Mouse (Mus musculus): ENCODE results near the gene Cfap100. TPM values are rescaled to one million over a fixed set of nuclear protein-coding genes. Genes with fewer than 3 reads are reported as not detected.

Cfap100 gene
- polyA plus RNA-seq, 1 experiment from 2014 or later: 0.18 TPM

DNA sequence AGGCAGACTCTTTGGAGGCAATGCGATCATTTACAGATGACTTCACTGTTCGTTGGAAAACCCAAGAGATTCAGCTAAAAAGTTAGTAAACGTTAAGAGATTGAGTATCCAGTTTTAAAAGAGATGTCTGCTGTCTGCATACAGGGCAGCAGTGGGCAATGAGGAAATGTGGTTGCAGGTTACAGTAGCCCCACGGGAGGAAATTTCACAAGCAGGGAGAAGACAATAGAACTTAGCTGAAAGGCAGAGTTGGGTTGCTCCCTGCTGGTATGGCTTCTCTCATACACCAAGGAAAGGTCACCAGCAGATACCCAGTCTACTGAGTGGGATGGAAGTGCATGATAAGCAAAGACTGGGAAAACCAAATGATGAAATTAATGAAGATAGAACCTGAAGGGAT, 38.0 kb downstream of the Cfap100 start:
- H3K4me2 ChIP-seq: no peak overlapping the region
- H3K27ac ChIP-seq (ENCODE audit: low read depth, low read length): no peak overlapping the region
- no peaks in the 10 kb centered on the region for H3K9me3 ChIP-seq (ENCODE audit: control insufficient read depth, low read length)
- H3K4me3 ChIP-seq (ENCODE audit: low read depth, low read length): no peak overlapping the region
- 76% methylated on average over 4 of the region's 4 CpGs for WGBS
- peaks cover 9% of the 10 kb centered on the region; the same call in 1 of the 2 replicates for H3K36me3 ChIP-seq (ENCODE audit: control insufficient read depth, insufficient read depth, low read length)
- ATAC-seq (replicated peaks; ENCODE audit: low FRiP score) (no peak), DNase-seq (ENCODE audit: low spot score) (no peak)
- H3K4me1 ChIP-seq (replicated peaks; ENCODE audit: control insufficient read depth, insufficient read depth, low read length): no peaks in the 10 kb centered on the region
- no peak overlapping the region for H3K9ac ChIP-seq (ENCODE audit: low read depth, low read length)
- H3K27me3 ChIP-seq (replicated peaks; ENCODE audit: control insufficient read depth, insufficient read depth, low read length): no peaks in the 10 kb centered on the region

DNA sequence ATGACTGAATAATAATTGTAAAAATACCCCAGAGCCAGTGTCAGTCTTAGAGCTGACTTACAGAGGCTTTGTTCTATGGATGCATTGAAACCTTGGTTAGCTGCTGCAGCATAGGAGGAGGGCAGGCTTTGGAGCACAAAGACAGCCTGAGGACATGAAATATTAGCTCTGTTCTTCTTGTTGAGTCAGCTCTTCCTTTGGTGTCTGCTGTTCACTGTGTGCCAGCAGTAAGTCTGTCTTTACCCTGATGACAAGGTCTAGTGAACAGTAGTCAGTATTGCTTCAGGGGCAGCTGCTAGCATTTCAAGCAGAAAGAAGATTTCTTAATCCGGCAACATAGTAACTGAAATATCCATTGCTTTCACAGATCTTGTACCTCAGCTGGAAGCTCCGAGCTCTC, 47.1 kb downstream of the Cfap100 start:
- Histone ChIP-seq H3K4me2 (no peak overlapping the region), H3K9ac (ENCODE audit: low read depth, low read length) (no peak overlapping the region), H3K27ac (ENCODE audit: low read depth, low read length) (no peak overlapping the region), H3K4me3 (ENCODE audit: low read depth, low read length) (no peak overlapping the region), H3K27me3 (replicated peaks; ENCODE audit: control insufficient read depth, insufficient read depth, low read length) (no peaks in the 10 kb centered on the region), H3K4me1 (replicated peaks; ENCODE audit: control insufficient read depth, insufficient read depth, low read length) (no peaks in the 10 kb centered on the region), H3K36me3 (ENCODE audit: control insufficient read depth, insufficient read depth, low read length) (peaks cover 39% of the 10 kb centered on the region), H3K9me3 (ENCODE audit: control insufficient read depth, low read length) (no peaks in the 10 kb centered on the region)
- WGBS: 82% methylated on average over 2 of the region's 2 CpGs
- ATAC-seq (replicated peaks; ENCODE audit: low FRiP score): no peak
- no peak for DNase-seq (ENCODE audit: low spot score)

DNA sequence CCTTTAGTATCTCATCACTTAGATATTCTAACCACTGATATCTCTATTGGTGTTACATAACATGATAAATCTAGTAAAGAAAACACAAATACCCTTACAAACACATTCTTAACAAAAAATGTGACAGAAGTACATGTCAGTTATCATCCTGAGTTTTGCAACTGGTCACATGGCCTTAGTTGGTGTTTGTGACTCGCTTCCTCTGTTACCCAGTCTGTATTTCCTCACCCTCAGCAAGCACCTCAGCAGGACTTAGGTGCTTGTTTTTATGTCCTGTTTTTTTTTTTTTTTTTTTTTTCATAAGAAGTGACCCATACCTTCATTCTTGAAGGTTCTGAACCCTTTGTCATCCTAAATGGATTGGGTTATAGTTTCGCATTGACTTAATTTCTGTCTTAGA, 50.9 kb downstream of the Cfap100 start:
- ATAC-seq (replicated peaks; ENCODE audit: low FRiP score): no peak
- Histone ChIP-seq H3K9me3 (ENCODE audit: control insufficient read depth, low read length) (no peaks in the 10 kb centered on the region), H3K4me3 (ENCODE audit: low read depth, low read length) (no peak overlapping the region), H3K36me3 (ENCODE audit: control insufficient read depth, insufficient read depth, low read length) (peaks cover 43% of the 10 kb centered on the region), H3K4me1 (replicated peaks; ENCODE audit: control insufficient read depth, insufficient read depth, low read length) (peaks cover 20% of the 10 kb centered on the region), H3K4me2 (no peak overlapping the region), H3K27me3 (replicated peaks; ENCODE audit: control insufficient read depth, insufficient read depth, low read length) (no peaks in the 10 kb centered on the region), H3K27ac (ENCODE audit: low read depth, low read length) (no peak overlapping the region), H3K9ac (ENCODE audit: low read depth, low read length) (no peak overlapping the region)
- 91% methylated on average over 2 of the region's 2 CpGs for WGBS
- no peak for DNase-seq (ENCODE audit: low spot score)

DNA sequence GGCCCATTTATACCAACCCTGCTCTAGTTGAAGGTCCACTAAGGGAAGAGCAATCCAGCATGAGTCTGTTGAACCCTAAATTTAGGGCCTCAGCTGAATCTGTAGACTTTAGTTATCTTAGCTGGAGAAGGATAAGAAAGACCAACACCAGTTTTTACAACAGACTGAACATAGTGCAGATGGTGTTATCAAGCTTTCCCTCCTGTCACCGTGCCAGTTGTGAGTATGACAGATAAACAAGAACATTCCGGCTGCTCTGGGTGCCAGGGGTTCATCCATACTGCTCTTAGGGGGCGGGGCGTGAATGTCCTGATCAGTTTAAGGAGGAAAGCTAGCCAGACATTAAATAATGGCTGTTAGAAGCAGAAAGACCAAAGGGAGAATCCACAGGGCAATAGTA, 54.0 kb downstream of the Cfap100 start:
- no peak overlapping the region for H3K4me3 ChIP-seq (ENCODE audit: low read depth, low read length)
- no peaks in the 10 kb centered on the region for H3K27me3 ChIP-seq (replicated peaks; ENCODE audit: control insufficient read depth, insufficient read depth, low read length)
- ATAC-seq (replicated peaks; ENCODE audit: low FRiP score) (peak; percentile 95), DNase-seq (ENCODE audit: low spot score) (peak; percentile 40)
- peaks cover 33% of the 10 kb centered on the region for H3K36me3 ChIP-seq (ENCODE audit: control insufficient read depth, insufficient read depth, low read length)
- H3K4me1 ChIP-seq (replicated peaks; ENCODE audit: control insufficient read depth, insufficient read depth, low read length): peaks cover 29% of the 10 kb centered on the region
- no peak overlapping the region for H3K9ac ChIP-seq (ENCODE audit: low read depth, low read length)
- H3K27ac ChIP-seq (ENCODE audit: low read depth, low read length): peak overlapping the region; percentile 53; the same call in 1 of the 2 replicates
- H3K9me3 ChIP-seq (ENCODE audit: control insufficient read depth, low read length): no peaks in the 10 kb centered on the region
- 47% methylated on average over 4 of the region's 4 CpGs for WGBS
- H3K4me2 ChIP-seq: peak overlapping the region; percentile 3

DNA sequence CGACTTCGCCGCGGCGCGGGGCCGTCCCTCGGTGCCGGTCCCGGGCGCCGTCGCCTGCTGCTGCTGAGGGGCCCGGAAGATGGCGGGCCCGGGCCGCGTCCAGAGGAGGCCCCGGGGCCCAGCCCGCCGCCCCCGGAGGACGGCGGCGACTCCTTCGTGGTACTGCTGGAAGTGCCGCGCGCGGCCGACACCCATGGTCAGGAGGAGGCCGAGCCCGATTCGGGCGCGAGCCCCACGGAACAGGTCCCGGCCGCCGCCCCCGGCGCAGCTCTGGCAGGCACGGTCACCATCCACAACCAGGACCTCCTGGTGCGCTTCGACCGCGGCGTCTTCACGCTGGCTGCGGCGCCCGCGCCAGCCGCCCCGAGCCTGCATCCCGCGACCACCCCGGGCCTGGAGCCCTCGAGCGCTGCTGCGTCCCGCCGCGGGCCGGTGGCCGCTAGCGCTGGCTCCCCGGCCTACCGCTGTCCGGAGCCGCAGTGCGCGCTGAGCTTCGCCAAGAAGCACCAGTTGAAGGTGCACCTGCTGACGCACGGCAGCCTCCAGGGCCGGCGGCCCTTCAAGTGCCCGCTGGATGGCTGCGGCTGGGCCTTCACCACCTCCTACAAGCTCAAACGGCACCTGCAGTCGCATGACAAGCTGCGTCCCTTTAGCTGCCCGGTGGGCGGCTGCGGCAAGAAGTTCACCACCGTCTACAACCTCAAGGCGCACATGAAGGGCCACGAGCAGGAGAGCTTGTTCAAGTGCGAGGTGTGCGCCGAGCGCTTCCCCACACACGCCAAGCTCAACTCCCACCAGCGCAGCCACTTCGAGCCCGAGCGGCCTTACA, 58.7 kb downstream of the Cfap100 start:
- peaks cover 25% of the 10 kb centered on the region for H3K4me1 ChIP-seq (replicated peaks; ENCODE audit: control insufficient read depth, insufficient read depth, low read length)
- H3K27ac ChIP-seq (ENCODE audit: low read depth, low read length): 0 out of 2 replicates have a peak overlapping the region, but pooled peaks have one; percentile 45

DNA sequence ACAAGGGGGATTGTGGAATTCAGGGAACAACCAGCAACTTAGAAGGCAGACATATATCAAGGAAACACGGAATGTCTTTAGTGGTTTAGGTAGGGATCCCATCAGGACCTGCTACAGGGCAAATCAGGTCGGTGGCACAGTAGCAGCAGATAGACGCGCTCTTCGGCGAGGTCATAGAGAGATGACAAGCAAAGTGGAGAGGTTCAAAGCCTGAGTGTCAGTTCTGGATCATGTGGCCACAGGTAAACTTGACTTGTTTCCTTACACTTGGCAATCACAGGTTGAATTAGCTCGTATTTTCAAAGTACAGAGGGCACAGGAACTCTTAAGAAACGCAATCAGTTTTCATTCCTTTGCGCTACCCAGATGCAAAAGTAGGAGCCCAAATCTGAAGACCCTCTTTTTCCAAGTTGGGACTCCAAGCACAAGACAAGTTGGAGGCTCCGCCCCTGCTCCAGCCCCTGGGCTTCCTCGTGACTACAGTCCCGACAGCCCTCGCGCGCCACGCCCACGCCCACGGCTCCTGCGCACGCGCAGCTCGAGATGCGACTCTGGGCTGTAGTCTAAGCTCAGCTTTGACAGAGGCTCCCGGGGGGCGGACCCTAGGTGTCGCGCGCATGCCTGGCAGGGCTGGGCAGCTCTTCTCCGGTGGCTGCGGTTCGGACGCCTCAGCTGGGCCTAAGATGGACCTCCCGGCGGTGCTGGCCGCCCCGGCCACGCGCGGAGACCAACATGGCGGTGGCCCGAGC, 59.4 kb downstream of the Cfap100 start, which contains the start of gene Zxdc:
TSS of gene Zxdc (plus strand) at position 517 of the 749 bp plus-strand sequence.
- Histone ChIP-seq H3K9ac (ENCODE audit: low read depth, low read length) (peak within 1 kb of the TSS; percentile 76), H3K4me2 (peak within 1 kb of the TSS; percentile 98), H3K4me1 (replicated peaks; ENCODE audit: control insufficient read depth, insufficient read depth, low read length) (peaks cover 19% of the 10 kb centered on the region), H3K36me3 (ENCODE audit: control insufficient read depth, insufficient read depth, low read length) (peaks cover 12% of the 10 kb centered on the region), H3K27me3 (replicated peaks; ENCODE audit: control insufficient read depth, insufficient read depth, low read length) (no peaks in the 10 kb centered on the region), H3K27ac (ENCODE audit: low read depth, low read length) (0 out of 2 replicates have a peak within 1 kb of the TSS, but pooled peaks have one; percentile 45), H3K4me3 (ENCODE audit: low read depth, low read length) (peak within 1 kb of the TSS; percentile 95), H3K9me3 (ENCODE audit: control insufficient read depth, low read length) (no peaks in the 10 kb centered on the region)
- peak; percentile 96 for DNase-seq (ENCODE audit: low spot score)
- ATAC-seq (replicated peaks; ENCODE audit: low FRiP score): peak; percentile 97
- WGBS: 7% methylated on average over 39 of the region's 41 CpGs

More for the DNA sequence above, 58.7 kb downstream of the Cfap100 start:
- peak; percentile 60 for DNase-seq (ENCODE audit: low spot score)
- Histone ChIP-seq H3K27me3 (replicated peaks; ENCODE audit: control insufficient read depth, insufficient read depth, low read length) (no peaks in the 10 kb centered on the region), H3K36me3 (ENCODE audit: control insufficient read depth, insufficient read depth, low read length) (peaks cover 13% of the 10 kb centered on the region), H3K9me3 (ENCODE audit: control insufficient read depth, low read length) (no peaks in the 10 kb centered on the region), H3K9ac (ENCODE audit: low read depth, low read length) (peak overlapping the region; percentile 76), H3K4me3 (ENCODE audit: low read depth, low read length) (peak overlapping the region; percentile 95), H3K4me2 (peak overlapping the region; percentile 98)
- under 1% methylated on average over 98 of the region's 98 CpGs for WGBS
- peak; percentile 67 for ATAC-seq (replicated peaks; ENCODE audit: low FRiP score)

DNA sequence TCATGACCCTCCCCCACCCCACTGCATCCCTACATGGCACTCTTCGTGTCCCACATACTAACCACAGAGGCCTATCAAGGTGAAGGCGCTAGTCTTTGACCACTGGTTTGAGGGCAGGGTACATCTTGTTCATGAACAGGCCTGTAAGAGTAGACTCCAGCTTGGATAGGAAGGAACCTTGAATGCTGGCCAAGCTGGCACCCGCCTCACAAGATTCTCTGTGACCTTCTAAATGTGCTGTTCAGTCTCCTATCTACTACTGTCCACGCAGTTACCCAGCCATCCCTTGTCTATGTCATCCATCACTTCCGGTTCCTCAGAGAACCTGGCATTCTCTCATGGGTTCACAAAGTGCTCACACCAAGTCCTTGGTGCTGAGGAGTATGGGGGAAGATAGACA, 65.3 kb downstream of the Cfap100 start:
- H3K4me3 ChIP-seq (ENCODE audit: low read depth, low read length): no peak overlapping the region
- no peak for DNase-seq (ENCODE audit: low spot score)
- peaks cover 4% of the 10 kb centered on the region for H3K4me1 ChIP-seq (replicated peaks; ENCODE audit: control insufficient read depth, insufficient read depth, low read length)
- no peak overlapping the region for H3K27ac ChIP-seq (ENCODE audit: low read depth, low read length)
- H3K9me3 ChIP-seq (ENCODE audit: control insufficient read depth, low read length): no peaks in the 10 kb centered on the region
- 75% methylated on average over 5 of the region's 5 CpGs for WGBS
- H3K27me3 ChIP-seq (replicated peaks; ENCODE audit: control insufficient read depth, insufficient read depth, low read length): no peaks in the 10 kb centered on the region
- H3K4me2 ChIP-seq: no peak overlapping the region
- no peaks in the 10 kb centered on the region for H3K36me3 ChIP-seq (ENCODE audit: control insufficient read depth, insufficient read depth, low read length)
- H3K9ac ChIP-seq (ENCODE audit: low read depth, low read length): no peak overlapping the region
- no peak for ATAC-seq (replicated peaks; ENCODE audit: low FRiP score)

DNA sequence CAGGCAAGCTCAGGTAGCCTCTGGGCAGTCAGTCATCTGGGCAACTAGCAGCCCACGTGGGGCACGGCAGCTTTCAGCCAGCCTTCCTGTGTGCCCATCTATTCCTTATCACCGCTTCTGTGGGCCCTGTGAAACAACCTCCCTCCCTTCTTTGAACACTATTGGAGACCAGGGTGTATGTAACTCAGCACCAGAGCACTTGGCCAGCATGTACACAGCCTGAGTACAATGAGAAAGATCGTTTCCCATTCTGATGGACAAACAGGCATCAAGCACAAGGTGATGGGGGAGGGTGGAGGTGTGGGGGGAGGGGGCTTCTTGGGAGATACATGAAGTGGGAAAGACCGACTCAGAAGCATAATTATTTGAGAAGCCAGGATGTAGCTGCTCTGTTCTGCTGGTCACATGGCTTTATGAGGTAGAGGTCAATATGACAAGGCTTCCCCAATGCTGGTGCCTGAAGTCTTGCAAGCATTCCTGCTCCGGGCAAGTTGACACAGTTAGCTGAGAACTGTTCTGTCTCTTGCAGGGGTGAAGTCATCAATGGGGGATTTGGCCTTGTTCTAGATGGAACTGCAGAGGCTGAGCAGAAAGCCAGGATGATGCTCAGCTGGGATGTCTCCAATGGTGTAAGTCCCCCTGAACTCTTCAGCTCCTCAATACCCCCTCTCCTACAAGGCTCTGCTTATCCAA, 67.5 kb downstream of the Cfap100 start:
- 73% methylated on average over 6 of the region's 6 CpGs for WGBS
- H3K36me3 ChIP-seq (ENCODE audit: control insufficient read depth, insufficient read depth, low read length): no peaks in the 10 kb centered on the region
- H3K4me1 ChIP-seq (replicated peaks; ENCODE audit: control insufficient read depth, insufficient read depth, low read length): peaks cover 4% of the 10 kb centered on the region
- ATAC-seq (replicated peaks; ENCODE audit: low FRiP score): no peak
- H3K9ac ChIP-seq (ENCODE audit: low read depth, low read length): no peak overlapping the region
- H3K27me3 ChIP-seq (replicated peaks; ENCODE audit: control insufficient read depth, insufficient read depth, low read length): no peaks in the 10 kb centered on the region
- no peak overlapping the region for H3K4me2 ChIP-seq
- H3K27ac ChIP-seq (ENCODE audit: low read depth, low read length): no peak overlapping the region
- no peak overlapping the region for H3K4me3 ChIP-seq (ENCODE audit: low read depth, low read length)
- H3K9me3 ChIP-seq (ENCODE audit: control insufficient read depth, low read length): no peaks in the 10 kb centered on the region
- no peak for DNase-seq (ENCODE audit: low spot score)

Data from liver, embryonic 11.5 days (tissue).